ENCODE assay signal across 8 mouse cellular contexts in genomic region chr8:70528182-70528797, GRCm38 (mm10). TPM values are rescaled to one million over a fixed set of nuclear protein-coding genes. Genes with fewer than 3 reads are reported as not detected.
DNase-seq lines count a peak whose midpoint lies in the region; ATAC-seq and TF ChIP-seq lines count a peak whose summit lies in the region.

No protein-coding gene starts in this region.

- WGBS in kidney, embryonic 14.5 days, result 31% methylated on average over 13 of the region's 13 CpGs
- WGBS in bone marrow, adult 2 months, result 12% methylated on average over 13 of the region's 13 CpGs
- WGBS in hindbrain, embryonic 16.5 days, result 35% methylated on average over 13 of the region's 13 CpGs
- 33% methylated on average over 13 of the region's 13 CpGs for WGBS in midbrain, embryonic 15.5 days

- ATAC-seq in kidney, embryonic 14.5 days (ENCODE audit: low FRiP score, low TSS enrichment), result no peak
- ATAC-seq in hindbrain, embryonic 16.5 days, result no peak; the same call in 1 of the 2 replicates
- no peak for ATAC-seq in midbrain, embryonic 15.5 days (replicated peaks)

- H3K36me3 ChIP-seq in kidney, embryonic 14.5 days (ENCODE audit: control insufficient read depth, insufficient read depth, low read length), result peaks cover 32% of the 10 kb centered on the region
- H3K36me3 ChIP-seq in hindbrain, embryonic 16.5 days (ENCODE audit: control insufficient read depth, insufficient read depth, low read length), result peaks cover 17% of the 10 kb centered on the region
- peaks cover 28% of the 10 kb centered on the region for H3K36me3 ChIP-seq in midbrain, embryonic 15.5 days (replicated peaks)

- TF ChIP-seq POLR2A in bone marrow, adult 2 months (IDR thresholded peaks at IDR 0.05; ENCODE audit: borderline replicate concordance, control insufficient read depth, low read depth, low read length), result no peak

- H3K4me2 ChIP-seq in kidney, embryonic 14.5 days (replicated peaks; ENCODE audit: low read depth, low read length), result peak overlapping the region; percentile 58
- peak overlapping the region; percentile 89 for H3K4me2 ChIP-seq in hindbrain, embryonic 16.5 days (ENCODE audit: low read length)
- H3K4me2 ChIP-seq in midbrain, embryonic 15.5 days, result peak overlapping the region; percentile 79

- peak overlapping the region; percentile 94 for H3K9ac ChIP-seq in kidney, embryonic 14.5 days (ENCODE audit: low read depth, low read length)
- peak overlapping the region; percentile 98 for H3K9ac ChIP-seq in hindbrain, embryonic 16.5 days (ENCODE audit: low read depth, low read length)
- H3K9ac ChIP-seq in midbrain, embryonic 15.5 days, result peak overlapping the region; percentile 88

- peak overlapping the region; percentile 76 for H3K4me3 ChIP-seq in kidney, embryonic 14.5 days (ENCODE audit: low read length)
- peak overlapping the region; percentile 88 for H3K4me3 ChIP-seq in bone marrow, adult 2 months (replicated peaks; ENCODE audit: control insufficient read depth, low read depth, low read length)
- peak overlapping the region; percentile 81 for H3K4me3 ChIP-seq in hindbrain, embryonic 16.5 days (ENCODE audit: low read length)
- peak overlapping the region; percentile 87 for H3K4me3 ChIP-seq in midbrain, embryonic 15.5 days

- no peak for TF ChIP-seq CTCF in bone marrow, adult 2 months (IDR thresholded peaks at IDR 0.05; ENCODE audit: control insufficient read depth, insufficient read depth, low read length)

- peak overlapping the region; percentile 73 for H3K27ac ChIP-seq in kidney, embryonic 14.5 days (ENCODE audit: low read depth, low read length)
- peak overlapping the region; percentile 87 for H3K27ac ChIP-seq in bone marrow, adult 2 months (ENCODE audit: control insufficient read depth, insufficient read depth, low read depth, low read length, poor library complexity)
- H3K27ac ChIP-seq in hindbrain, embryonic 16.5 days (ENCODE audit: low read depth, low read length), result peak overlapping the region; percentile 93
- H3K27ac ChIP-seq in midbrain, embryonic 15.5 days, result peak overlapping the region; percentile 90

- no peak for DNase-seq in kidney, postnatal 4 days
- no peak for DNase-seq in thymus, postnatal 14 days
- DNase-seq in cerebellum, postnatal 14 days, result no peak
- no peak for DNase-seq in kidney, postnatal 25 days

- peaks cover 17% of the 10 kb centered on the region for H3K4me1 ChIP-seq in kidney, embryonic 14.5 days (ENCODE audit: control insufficient read depth, insufficient read depth, low read length)
- H3K4me1 ChIP-seq in bone marrow, adult 2 months (ENCODE audit: control insufficient read depth, insufficient read depth, low read length), result peaks cover 5% of the 10 kb centered on the region
- H3K4me1 ChIP-seq in hindbrain, embryonic 16.5 days (ENCODE audit: control insufficient read depth, insufficient read depth, low read depth, low read length), result peaks cover 21% of the 10 kb centered on the region
- H3K4me1 ChIP-seq in midbrain, embryonic 15.5 days, result peaks cover 33% of the 10 kb centered on the region

- no peaks in the 10 kb centered on the region for H3K9me3 ChIP-seq in kidney, embryonic 14.5 days (ENCODE audit: control insufficient read depth, low read length)
- H3K9me3 ChIP-seq in hindbrain, embryonic 16.5 days (ENCODE audit: control insufficient read depth, low read length), result no peaks in the 10 kb centered on the region
- no peaks in the 10 kb centered on the region for H3K9me3 ChIP-seq in midbrain, embryonic 15.5 days

- no peaks in the 10 kb centered on the region for H3K27me3 ChIP-seq in kidney, embryonic 14.5 days (ENCODE audit: control insufficient read depth, insufficient read depth, low read length)
- no peaks in the 10 kb centered on the region for H3K27me3 ChIP-seq in hindbrain, embryonic 16.5 days (replicated peaks; ENCODE audit: control insufficient read depth, insufficient read depth, low read length)
- no peaks in the 10 kb centered on the region for H3K27me3 ChIP-seq in midbrain, embryonic 15.5 days (replicated peaks)

RNA-seq across cellular contexts. Expression of gene Kxd1, which starts 0.5 kb away (rescaled TPM):
- polyA plus RNA-seq in kidney, embryonic 14.5 days (2014; fragmentation: Nextera tagmentation; extraction: Ambion mirVana), result 70.0 and 70.9 TPM in 2 replicates
- polyA plus RNA-seq in bone marrow, adult 2 months (2011; ENCODE audit: insufficient read depth, insufficient read length, low replicate concordance, missing spikeins), result 29.0 and 41.3 TPM in 2 replicates
- polyA plus RNA-seq in hindbrain, embryonic 16.5 days (2015; fragmentation: Nextera tagmentation; extraction: Ambion mirVana), result 45.2 and 45.4 TPM in 2 replicates
- 46.4 and 51.7 TPM in 2 replicates for polyA plus RNA-seq in midbrain, embryonic 15.5 days (2015; fragmentation: Nextera tagmentation; extraction: Ambion mirVana)

RNA-seq across cellular contexts. Expression of gene Fkbp8, which starts 0.8 kb away (rescaled TPM):
- polyA plus RNA-seq in kidney, embryonic 14.5 days (2014; fragmentation: Nextera tagmentation; extraction: Ambion mirVana), result 252 and 291 TPM in 2 replicates
- polyA plus RNA-seq in bone marrow, adult 2 months (2011; ENCODE audit: insufficient read depth, insufficient read length, low replicate concordance, missing spikeins), result 98.7 and 181 TPM in 2 replicates
- polyA plus RNA-seq in hindbrain, embryonic 16.5 days (2015; fragmentation: Nextera tagmentation; extraction: Ambion mirVana), result 429 and 441 TPM in 2 replicates
- 450 and 462 TPM in 2 replicates for polyA plus RNA-seq in midbrain, embryonic 15.5 days (2015; fragmentation: Nextera tagmentation; extraction: Ambion mirVana)

RNA-seq across cellular contexts. Expression of gene Ell, which starts 11.0 kb away (rescaled TPM):
- 12.9 and 22.4 TPM in 2 replicates for polyA plus RNA-seq in kidney, embryonic 14.5 days (2014; fragmentation: Nextera tagmentation; extraction: Ambion mirVana)
- polyA plus RNA-seq in bone marrow, adult 2 months (2011; ENCODE audit: insufficient read depth, insufficient read length, low replicate concordance, missing spikeins), result 11.9 and 17.8 TPM in 2 replicates
- 14.9 and 19.2 TPM in 2 replicates for polyA plus RNA-seq in hindbrain, embryonic 16.5 days (2015; fragmentation: Nextera tagmentation; extraction: Ambion mirVana)
- polyA plus RNA-seq in midbrain, embryonic 15.5 days (2015; fragmentation: Nextera tagmentation; extraction: Ambion mirVana), result 18.6 and 19.9 TPM in 2 replicates

RNA-seq across cellular contexts. Expression of gene Uba52, which starts 17.7 kb away (rescaled TPM):
- 1,078 and 1,559 TPM in 2 replicates for polyA plus RNA-seq in kidney, embryonic 14.5 days (2014; fragmentation: Nextera tagmentation; extraction: Ambion mirVana)
- polyA plus RNA-seq in bone marrow, adult 2 months (2011; ENCODE audit: insufficient read depth, insufficient read length, low replicate concordance, missing spikeins), result 961 and 1,100 TPM in 2 replicates
- polyA plus RNA-seq in hindbrain, embryonic 16.5 days (2015; fragmentation: Nextera tagmentation; extraction: Ambion mirVana), result 576 and 598 TPM in 2 replicates
- 587 and 620 TPM in 2 replicates for polyA plus RNA-seq in midbrain, embryonic 15.5 days (2015; fragmentation: Nextera tagmentation; extraction: Ambion mirVana)

RNA-seq across cellular contexts. Expression of gene Rex1bd, which starts 21.7 kb away (rescaled TPM):
- polyA plus RNA-seq in kidney, embryonic 14.5 days (2014; fragmentation: Nextera tagmentation; extraction: Ambion mirVana), result 129 and 151 TPM in 2 replicates
- 46.9 and 63.6 TPM in 2 replicates for polyA plus RNA-seq in bone marrow, adult 2 months (2011; ENCODE audit: insufficient read depth, insufficient read length, low replicate concordance, missing spikeins)
- polyA plus RNA-seq in hindbrain, embryonic 16.5 days (2015; fragmentation: Nextera tagmentation; extraction: Ambion mirVana), result 173 and 192 TPM in 2 replicates
- 164 and 169 TPM in 2 replicates for polyA plus RNA-seq in midbrain, embryonic 15.5 days (2015; fragmentation: Nextera tagmentation; extraction: Ambion mirVana)
